Mouse (Mus musculus): ENCODE measurements around the gene Rab28. TPM values are rescaled to one million over a fixed set of nuclear protein-coding genes. Genes with fewer than 3 reads are reported as not detected.

Rab28 gene
- polyA plus RNA-seq, 1 experiment, result 15.5 TPM

DNA sequence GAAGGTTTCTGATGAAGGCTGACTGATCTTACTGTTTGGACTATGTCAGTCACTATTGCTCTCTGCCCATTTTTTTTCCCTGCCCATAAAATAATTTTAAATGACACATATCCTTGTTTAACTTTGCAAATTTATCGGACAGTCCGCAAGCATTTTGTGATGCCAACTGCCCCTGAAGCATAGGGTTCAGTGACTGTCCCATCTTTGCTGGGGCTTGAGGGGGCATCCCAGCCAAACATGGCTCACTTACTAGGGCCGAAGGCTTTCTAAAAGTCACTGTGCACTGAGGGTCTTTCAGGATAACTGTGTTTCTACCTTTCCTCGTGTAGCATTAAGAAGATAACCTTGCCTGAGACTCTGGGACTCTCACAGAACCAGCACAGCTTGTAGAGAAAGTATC is 44.8 kb upstream of the Rab28 start:
- Histone ChIP-seq H3K9me3 (replicated peaks; ENCODE audit: control insufficient read depth, insufficient read depth, low read length, poor library complexity, severe bottlenecking) (no peaks in the 10 kb centered on the region), H3K27me3 (ENCODE audit: control insufficient read depth, insufficient read depth, low read length, poor library complexity, severe bottlenecking) (peaks cover 12% of the 10 kb centered on the region), H3K36me3 (ENCODE audit: control insufficient read depth, insufficient read depth, low read length, poor library complexity, severe bottlenecking) (no peaks in the 10 kb centered on the region), H3K4me3 (ENCODE audit: low read depth, low read length) (no peak overlapping the region), H3K4me1 (ENCODE audit: control insufficient read depth, insufficient read depth, low read length) (no peaks in the 10 kb centered on the region), H3K27ac (ENCODE audit: insufficient read depth, low read length) (no peak overlapping the region), H3K9ac (ENCODE audit: low read depth, poor library complexity, severe bottlenecking) (no peak overlapping the region)
- TF ChIP-seq CTCF (IDR thresholded peaks at IDR 0.05; ENCODE audit: low read depth, low read length), result no peak
- no peak for TF ChIP-seq POLR2A (IDR thresholded peaks at IDR 0.05; ENCODE audit: insufficient read depth, low read length)
- no peak for TF ChIP-seq EP300 (IDR thresholded peaks at IDR 0.05; ENCODE audit: insufficient read depth, low read depth, low read length)

DNA sequence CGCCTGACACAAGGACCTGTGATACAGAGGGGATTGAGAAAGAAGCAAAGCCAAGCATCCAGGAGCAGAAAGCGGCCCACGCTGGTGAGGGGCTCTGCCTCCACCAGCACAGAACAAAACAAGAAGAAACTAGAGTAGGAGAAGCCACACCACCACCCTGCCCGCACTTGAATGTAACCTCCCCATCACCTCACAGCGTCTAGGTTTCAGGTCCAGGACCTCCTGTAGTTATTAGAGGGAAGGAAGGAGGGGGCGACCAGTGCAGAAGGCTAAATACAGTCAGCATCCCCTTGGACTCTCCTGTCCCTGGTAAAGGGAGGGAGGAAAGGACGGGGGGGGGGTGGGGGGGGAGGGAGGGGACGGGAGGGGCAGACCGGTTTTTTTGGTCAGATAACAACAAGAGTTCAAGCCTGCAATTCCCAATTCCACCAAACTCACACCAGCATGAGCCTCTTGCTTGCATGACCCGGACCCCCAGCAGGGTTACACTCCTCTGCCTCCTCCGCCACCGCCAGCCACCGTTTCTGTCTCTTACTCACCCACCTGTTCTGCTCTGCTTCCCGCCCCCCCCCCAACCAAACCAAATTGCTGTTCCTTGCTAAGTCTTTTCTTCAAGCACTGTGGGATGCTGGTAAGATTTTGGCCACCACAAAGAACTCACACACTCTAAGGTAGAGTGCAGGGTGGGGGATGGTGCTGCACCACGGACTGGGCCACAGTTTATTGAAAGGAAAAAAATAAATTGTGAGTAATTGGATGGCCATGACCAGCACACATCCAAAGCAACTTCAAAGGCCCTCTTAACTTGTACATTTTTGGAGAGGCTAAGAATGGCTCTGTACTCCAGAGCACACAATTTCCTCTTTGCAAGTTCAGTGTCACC is 37.2 kb upstream of the Rab28 start:
- Histone ChIP-seq H3K4me1 (ENCODE audit: control insufficient read depth, insufficient read depth, low read length) (no peaks in the 10 kb centered on the region), H3K4me3 (ENCODE audit: low read depth, low read length) (no peak overlapping the region), H3K36me3 (ENCODE audit: control insufficient read depth, insufficient read depth, low read length, poor library complexity, severe bottlenecking) (no peaks in the 10 kb centered on the region), H3K27ac (ENCODE audit: insufficient read depth, low read length) (no peak overlapping the region), H3K27me3 (ENCODE audit: control insufficient read depth, insufficient read depth, low read length, poor library complexity, severe bottlenecking) (no peaks in the 10 kb centered on the region; the same call in none of the 2 replicates), H3K9ac (ENCODE audit: low read depth, poor library complexity, severe bottlenecking) (no peak overlapping the region), H3K9me3 (replicated peaks; ENCODE audit: control insufficient read depth, insufficient read depth, low read length, poor library complexity, severe bottlenecking) (no peaks in the 10 kb centered on the region)
- no peak for TF ChIP-seq POLR2A (IDR thresholded peaks at IDR 0.05; ENCODE audit: insufficient read depth, low read length)
- TF ChIP-seq CTCF (IDR thresholded peaks at IDR 0.05; ENCODE audit: low read depth, low read length), result no peak

DNA sequence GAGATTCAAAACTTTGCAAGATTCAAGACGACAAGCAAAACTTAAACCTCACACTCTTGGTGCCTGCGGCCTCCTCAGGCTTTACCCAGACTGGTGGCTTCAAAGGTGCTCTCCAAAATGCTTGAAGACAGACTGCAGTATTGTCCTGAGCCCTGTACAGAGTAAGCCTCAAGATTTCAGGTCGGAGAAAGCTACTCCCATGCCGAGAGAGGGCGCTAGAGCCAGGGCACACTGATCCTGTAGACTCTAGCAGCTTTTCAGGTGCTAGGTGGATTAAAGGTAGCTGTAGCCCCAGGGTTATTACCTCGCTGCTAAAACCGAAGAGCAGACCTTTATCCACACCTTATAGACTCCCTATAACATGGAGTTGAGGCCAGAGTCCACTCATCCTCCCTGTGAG is 36.3 kb upstream of the Rab28 start:
- H3K27me3 ChIP-seq (ENCODE audit: control insufficient read depth, insufficient read depth, low read length, poor library complexity, severe bottlenecking), result no peaks in the 10 kb centered on the region; the same call in none of the 2 replicates
- TF ChIP-seq CTCF (IDR thresholded peaks at IDR 0.05; ENCODE audit: low read depth, low read length) (peak; percentile 74), EP300 (IDR thresholded peaks at IDR 0.05; ENCODE audit: insufficient read depth, low read depth, low read length) (no peak)
- no peaks in the 10 kb centered on the region for H3K4me1 ChIP-seq (ENCODE audit: control insufficient read depth, insufficient read depth, low read length)
- no peaks in the 10 kb centered on the region for H3K9me3 ChIP-seq (replicated peaks; ENCODE audit: control insufficient read depth, insufficient read depth, low read length, poor library complexity, severe bottlenecking)
- no peak overlapping the region for H3K9ac ChIP-seq (ENCODE audit: low read depth, poor library complexity, severe bottlenecking)
- H3K27ac ChIP-seq (ENCODE audit: insufficient read depth, low read length), result no peak overlapping the region
- no peak overlapping the region for H3K4me3 ChIP-seq (ENCODE audit: low read depth, low read length)
- H3K36me3 ChIP-seq (ENCODE audit: control insufficient read depth, insufficient read depth, low read length, poor library complexity, severe bottlenecking), result no peaks in the 10 kb centered on the region

GRCm38 (mm10) chr5:41738817-41739216 is 30.9 kb upstream of the Rab28 start:
- H3K36me3 ChIP-seq (ENCODE audit: control insufficient read depth, insufficient read depth, low read length, poor library complexity, severe bottlenecking), result no peaks in the 10 kb centered on the region
- H3K4me3 ChIP-seq (ENCODE audit: low read depth, low read length), result no peak overlapping the region
- H3K4me1 ChIP-seq (ENCODE audit: control insufficient read depth, insufficient read depth, low read length), result no peaks in the 10 kb centered on the region
- no peak overlapping the region for H3K9ac ChIP-seq (ENCODE audit: low read depth, poor library complexity, severe bottlenecking)
- no peak overlapping the region for H3K27ac ChIP-seq (ENCODE audit: insufficient read depth, low read length)
- H3K9me3 ChIP-seq (replicated peaks; ENCODE audit: control insufficient read depth, insufficient read depth, low read length, poor library complexity, severe bottlenecking), result no peaks in the 10 kb centered on the region
- no peak for TF ChIP-seq POLR2A (IDR thresholded peaks at IDR 0.05; ENCODE audit: insufficient read depth, low read length)
- TF ChIP-seq EP300 (IDR thresholded peaks at IDR 0.05; ENCODE audit: insufficient read depth, low read depth, low read length), result no peak
- no peak for TF ChIP-seq CTCF (IDR thresholded peaks at IDR 0.05; ENCODE audit: low read depth, low read length)
- H3K27me3 ChIP-seq (ENCODE audit: control insufficient read depth, insufficient read depth, low read length, poor library complexity, severe bottlenecking), result no peaks in the 10 kb centered on the region; the same call in 1 of the 2 replicates

DNA sequence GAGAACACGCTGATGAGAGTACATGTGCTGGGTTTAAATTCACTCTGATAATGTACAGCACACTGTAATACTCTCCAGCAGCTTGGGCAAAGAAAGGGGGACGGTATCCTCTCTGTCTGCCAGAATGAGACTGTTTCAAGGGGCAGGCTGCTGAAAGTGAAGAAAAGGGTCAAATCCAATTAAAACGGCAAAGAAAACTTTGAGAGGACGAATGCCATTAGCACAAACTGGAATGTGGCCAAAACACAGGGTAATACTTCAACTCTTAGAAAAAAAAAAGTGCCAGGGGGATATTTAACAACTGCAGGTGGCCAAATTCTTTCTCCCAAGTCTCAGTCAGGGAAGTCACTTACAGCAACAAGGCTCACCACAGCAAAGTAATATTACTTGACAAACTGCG is 29.1 kb upstream of the Rab28 start:
- no peak overlapping the region for H3K27ac ChIP-seq (ENCODE audit: insufficient read depth, low read length)
- H3K36me3 ChIP-seq (ENCODE audit: control insufficient read depth, insufficient read depth, low read length, poor library complexity, severe bottlenecking), result no peaks in the 10 kb centered on the region
- H3K4me3 ChIP-seq (ENCODE audit: low read depth, low read length), result no peak overlapping the region
- no peaks in the 10 kb centered on the region for H3K27me3 ChIP-seq (ENCODE audit: control insufficient read depth, insufficient read depth, low read length, poor library complexity, severe bottlenecking)
- TF ChIP-seq POLR2A (IDR thresholded peaks at IDR 0.05; ENCODE audit: insufficient read depth, low read length), result no peak
- TF ChIP-seq CTCF (IDR thresholded peaks at IDR 0.05; ENCODE audit: low read depth, low read length), result no peak
- TF ChIP-seq EP300 (IDR thresholded peaks at IDR 0.05; ENCODE audit: insufficient read depth, low read depth, low read length), result no peak
- H3K4me1 ChIP-seq (ENCODE audit: control insufficient read depth, insufficient read depth, low read length), result no peaks in the 10 kb centered on the region
- no peaks in the 10 kb centered on the region for H3K9me3 ChIP-seq (replicated peaks; ENCODE audit: control insufficient read depth, insufficient read depth, low read length, poor library complexity, severe bottlenecking)
- H3K9ac ChIP-seq (ENCODE audit: low read depth, poor library complexity, severe bottlenecking), result no peak overlapping the region

GRCm38 (mm10) chr5:41727017-41727416 is 19.1 kb upstream of the Rab28 start:
- H3K9me3 ChIP-seq (replicated peaks; ENCODE audit: control insufficient read depth, insufficient read depth, low read length, poor library complexity, severe bottlenecking), result no peaks in the 10 kb centered on the region
- H3K4me1 ChIP-seq (ENCODE audit: control insufficient read depth, insufficient read depth, low read length), result no peaks in the 10 kb centered on the region
- H3K4me3 ChIP-seq (ENCODE audit: low read depth, low read length), result no peak overlapping the region
- TF ChIP-seq CTCF (IDR thresholded peaks at IDR 0.05; ENCODE audit: low read depth, low read length), result no peak
- no peak for TF ChIP-seq POLR2A (IDR thresholded peaks at IDR 0.05; ENCODE audit: insufficient read depth, low read length)
- TF ChIP-seq EP300 (IDR thresholded peaks at IDR 0.05; ENCODE audit: insufficient read depth, low read depth, low read length), result no peak
- no peaks in the 10 kb centered on the region for H3K27me3 ChIP-seq (ENCODE audit: control insufficient read depth, insufficient read depth, low read length, poor library complexity, severe bottlenecking)
- no peak overlapping the region for H3K9ac ChIP-seq (ENCODE audit: low read depth, poor library complexity, severe bottlenecking)
- H3K36me3 ChIP-seq (ENCODE audit: control insufficient read depth, insufficient read depth, low read length, poor library complexity, severe bottlenecking), result no peaks in the 10 kb centered on the region
- no peak overlapping the region for H3K27ac ChIP-seq (ENCODE audit: insufficient read depth, low read length)

Measured in ES-Bruce4 (cell line).